Mouse (Mus musculus) T-helper 1 cell (primary cell): ENCODE measurements around the gene Sv2c.
"Not testable (repeated sequence)": the region's sequence is repeated elsewhere in the genome, so short reads cannot be mapped to it uniquely, and the experiment has no call there.

ENCODE experiments used
- in situ Hi-C: fragments of 300-600 bp; cut with MboI, MseI; formaldehyde crosslinking; loops from one replicate; pipeline ENCODE4 v1.15.1; 2025; ENCODE audit warnings: high pct_unique_total_duplicates

Sv2c gene

GRCm38 (mm10) chr13:96132401-96132816, at the start of gene Sv2c:
Gene Sv2c, minus strand, starts transcription at chr13:96132577.
- in situ Hi-C loops = no loop called here

- in situ Hi-C loops = no loop called here
These were observed 48.3 kb upstream of the Sv2c start for GRCm38 (mm10) chr13:96180671-96181161.

GRCm38 (mm10) chr13:96175591-96176212, 43.3 kb upstream of the Sv2c start:
- in situ Hi-C loops = no loop called here

GRCm38 (mm10) chr13:96173686-96174085, 41.3 kb upstream of the Sv2c start:
- in situ Hi-C loops = no loop called here

- in situ Hi-C loops = no loop called here
These were observed 39.9 kb upstream of the Sv2c start for GRCm38 (mm10) chr13:96172290-96172689.

GRCm38 (mm10) chr13:96168991-96169665, 36.8 kb upstream of the Sv2c start:
- in situ Hi-C loops = no loop called here

GRCm38 (mm10) chr13:96166593-96166992, 34.2 kb upstream of the Sv2c start:
- in situ Hi-C loops = no loop called here

- in situ Hi-C loops = no loop called here
These were observed 1.2 kb upstream of the Sv2c start for GRCm38 (mm10) chr13:96133363-96134100.

GRCm38 (mm10) chr13:96132833-96133232, 456 bp upstream of the Sv2c start:
- in situ Hi-C loops = no loop called here

GRCm38 (mm10) chr13:96131911-96132310, 466 bp downstream of the Sv2c start:
- in situ Hi-C loops = no loop called here

GRCm38 (mm10) chr13:96131050-96131449, 1.3 kb downstream of the Sv2c start:
- in situ Hi-C loops = no loop called here

- in situ Hi-C loops = no loop called here
These were observed 3.3 kb downstream of the Sv2c start for GRCm38 (mm10) chr13:96129081-96129480.

- in situ Hi-C loops = no loop called here
These were observed 5.7 kb downstream of the Sv2c start for GRCm38 (mm10) chr13:96126669-96127068.

GRCm38 (mm10) chr13:96125011-96125410, 7.4 kb downstream of the Sv2c start:
- in situ Hi-C loops = no loop called here

GRCm38 (mm10) chr13:96112711-96113110, 19.7 kb downstream of the Sv2c start:
- in situ Hi-C loops = no loop called here

- in situ Hi-C loops = no loop called here
These were observed 21.6 kb downstream of the Sv2c start for GRCm38 (mm10) chr13:96110767-96111166.

GRCm38 (mm10) chr13:96106367-96106766, 26.0 kb downstream of the Sv2c start:
- in situ Hi-C loops = no loop called here

- in situ Hi-C loops = no loop called here
These were observed 41.4 kb downstream of the Sv2c start for GRCm38 (mm10) chr13:96090929-96091328.

GRCm38 (mm10) chr13:96085581-96086302, 46.6 kb downstream of the Sv2c start:
- in situ Hi-C loops = no loop called here

GRCm38 (mm10) chr13:96081754-96082153, 50.6 kb downstream of the Sv2c start, which contains the start of gene Gm17190:
Gene Gm17190, plus strand, starts transcription at chr13:96082054.
- in situ Hi-C loops = not testable (repeated sequence)

- in situ Hi-C loops = not testable (repeated sequence)
These were observed 51.1 kb downstream of the Sv2c start, which contains the start of gene Gm20075 for GRCm38 (mm10) chr13:96081276-96081675. Gene Gm20075, minus strand, starts transcription at chr13:96081376.

- in situ Hi-C loops = no loop called here
These were observed 58.8 kb downstream of the Sv2c start for GRCm38 (mm10) chr13:96073555-96073954.
